Mouse (Mus musculus) ES-E14 (cell line): ENCODE results near the gene Pigb.

Source experiments
- CHD2 ChIP-seq: IDR thresholded peaks from 2 replicates; pipeline ENCODE4 v1.6.1; 2014; ENCODE audit warnings: mild to moderate bottlenecking, low read depth, low read length, inconsistent platforms
- HCFC1 ChIP-seq: IDR thresholded peaks from 2 replicates; pipeline ENCODE4 v1.6.1; 2012; ENCODE audit warnings: low read length, inconsistent platforms, borderline replicate concordance; ENCODE audit not compliant: insufficient read depth
- ZC3H11A ChIP-seq: IDR thresholded peaks from 2 replicates; pipeline ENCODE4 v1.6.1; 2012; ENCODE audit warnings: low read depth, mild to moderate bottlenecking, inconsistent platforms, low read length, borderline replicate concordance
- ZNF384 ChIP-seq: IDR thresholded peaks from 2 replicates; pipeline ENCODE4 v1.6.1; 2012; ENCODE audit warnings: low read depth, low read length, inconsistent platforms

GRCm38 (mm10) chr9:73089222-73089920 is 49.2 kb upstream of the Pigb start:
- TF ChIP-seq HCFC1 (no peak), CHD2 (no peak), ZNF384 (no peak), ZC3H11A (no peak)
